Mouse (Mus musculus) bone marrow macrophage, adult 2 months (primary cell): ENCODE data around the gene Fam71e1.

Experiments
- CTCF ChIP-seq: IDR thresholded peaks from 2 replicates; pipeline ENCODE4 v1.5.1; 2012; ENCODE audit warnings: low read depth, mild to moderate bottlenecking, low read length, moderate library complexity
- POLR2A ChIP-seq: IDR thresholded peaks from 2 replicates; pipeline ENCODE4 v1.6.1; 2012; ENCODE audit warnings: mild to moderate bottlenecking, low read depth, low read length, borderline replicate concordance

DNA sequence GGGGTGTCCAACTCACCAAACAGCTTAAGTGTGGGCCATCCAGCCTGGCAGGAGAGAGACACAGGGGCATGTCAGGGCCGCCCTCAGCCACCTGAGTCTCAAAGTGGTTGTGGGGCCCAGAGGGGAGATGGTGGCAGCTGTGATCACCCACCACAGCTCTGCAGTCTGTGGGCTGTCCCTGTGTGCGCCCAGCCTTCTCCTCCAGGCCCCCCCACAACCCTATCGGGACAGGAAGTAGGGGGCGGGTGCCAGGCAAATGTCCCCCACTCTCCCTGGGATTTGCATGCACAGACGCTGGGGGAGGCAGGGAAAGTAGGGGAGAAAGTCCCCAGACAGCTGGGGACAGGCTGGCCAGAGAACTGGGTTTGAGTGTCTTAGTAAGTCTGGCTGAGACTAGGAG is 34.8 kb downstream of the Fam71e1 start:
- TF ChIP-seq CTCF (no peak), POLR2A (no peak)
